Mouse (Mus musculus): ENCODE data around the gene Apbb2. TPM values are rescaled to one million over a fixed set of nuclear protein-coding genes. Genes with fewer than 3 reads are reported as not detected.
"Not testable (repeated sequence)": the region's sequence is repeated elsewhere in the genome, so short reads cannot be mapped to it uniquely, and the experiment has no call there.

The Apbb2 gene
- total RNA-seq, 2 experiments from 2014 or later: 57.3 to 64.0 TPM

DNA sequence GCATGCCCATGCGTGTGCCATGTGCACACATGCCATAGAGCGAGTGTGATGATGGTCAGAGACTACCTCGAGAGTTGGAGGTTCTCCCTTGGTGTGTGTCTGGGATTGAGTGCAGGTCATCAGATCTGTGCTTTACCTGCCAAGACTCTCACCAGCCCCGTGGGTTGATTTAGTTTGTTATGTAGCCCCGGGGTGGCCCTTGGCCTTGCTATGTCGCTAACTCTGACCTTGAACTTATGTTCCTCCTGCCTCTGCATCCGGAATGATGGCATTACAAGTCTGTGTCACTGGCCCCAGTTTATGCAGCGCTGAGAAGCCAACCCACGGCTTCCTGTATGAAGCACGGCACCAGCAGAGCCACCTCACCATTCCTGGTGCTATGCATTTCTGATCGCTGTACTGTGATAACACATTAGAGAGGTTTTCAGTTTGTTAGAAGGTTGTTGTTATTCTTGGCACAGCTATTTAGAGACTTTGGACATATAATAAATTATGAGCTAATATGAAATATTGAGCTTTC lies 324.4 kb downstream of the Apbb2 start:
- no peak for DNase-seq (ENCODE audit: low spot score in 2 of 2)
- intact Hi-C loops (cut with DNase I): no loop called here

DNA sequence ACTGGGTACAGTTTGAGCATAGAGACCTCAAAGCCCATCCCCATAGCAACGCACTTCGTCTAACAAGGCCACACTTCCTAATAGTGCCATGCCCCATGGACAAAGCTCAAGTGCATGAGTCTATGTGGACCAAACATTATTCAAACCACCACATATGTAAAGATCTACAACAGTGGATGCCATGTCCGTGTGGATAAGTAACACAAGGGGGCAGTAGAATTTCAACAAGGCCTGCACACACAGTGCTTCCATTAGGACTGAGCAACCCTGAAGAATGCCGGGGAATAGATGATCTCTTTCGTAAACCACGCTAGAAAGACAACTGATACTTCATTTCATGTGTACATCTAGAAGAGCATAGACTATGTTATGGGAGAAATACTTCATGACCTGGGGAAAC lies 337.8 kb downstream of the Apbb2 start:
- intact Hi-C loops (cut with DNase I): no loop called here
- DNase-seq (ENCODE audit: low spot score in 2 of 2): no peak

DNA sequence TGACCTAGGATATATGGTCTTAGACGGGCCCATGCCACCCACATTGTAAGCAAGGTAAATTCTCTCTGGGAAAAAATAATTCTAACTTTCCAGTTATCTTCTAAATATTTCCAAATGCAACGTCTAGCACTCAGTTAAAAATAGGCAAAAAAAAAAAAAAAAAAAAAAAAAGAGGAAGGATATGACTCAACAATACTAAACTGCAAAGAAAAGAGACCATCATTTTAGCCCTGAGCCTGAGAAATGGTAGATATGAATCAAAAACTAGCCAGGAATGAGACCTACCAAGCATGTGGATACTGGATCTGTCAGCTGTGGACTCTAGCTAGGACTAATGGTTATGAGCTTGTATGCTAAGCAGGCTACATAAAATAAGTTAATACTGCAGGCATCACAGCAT lies 338.9 kb downstream of the Apbb2 start:
- intact Hi-C loops (cut with DNase I): no loop called here
- no peak for DNase-seq (ENCODE audit: low spot score in 2 of 2)

DNA sequence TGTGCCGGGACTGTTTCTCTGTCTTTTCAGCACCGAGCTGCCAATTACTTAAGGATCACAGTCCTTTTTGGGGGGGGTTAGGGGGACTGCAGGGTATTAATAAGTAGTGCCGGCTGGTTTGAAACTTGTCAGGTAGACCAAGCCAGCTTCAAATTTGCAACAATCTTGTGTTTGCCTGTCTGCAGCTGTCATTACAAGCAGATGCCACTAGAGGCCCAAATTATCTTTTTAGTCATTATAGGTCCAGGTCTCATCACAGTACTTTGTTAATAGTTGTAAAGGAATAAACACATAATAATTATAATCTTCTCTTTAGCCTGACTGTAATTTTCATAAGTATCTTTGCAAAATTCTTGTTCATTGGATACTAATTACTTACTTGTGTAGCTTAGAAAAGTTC lies 344.2 kb downstream of the Apbb2 start:
- DNase-seq (ENCODE audit: low spot score in 2 of 2): no peak
- intact Hi-C loops (cut with DNase I): no loop called here

DNA sequence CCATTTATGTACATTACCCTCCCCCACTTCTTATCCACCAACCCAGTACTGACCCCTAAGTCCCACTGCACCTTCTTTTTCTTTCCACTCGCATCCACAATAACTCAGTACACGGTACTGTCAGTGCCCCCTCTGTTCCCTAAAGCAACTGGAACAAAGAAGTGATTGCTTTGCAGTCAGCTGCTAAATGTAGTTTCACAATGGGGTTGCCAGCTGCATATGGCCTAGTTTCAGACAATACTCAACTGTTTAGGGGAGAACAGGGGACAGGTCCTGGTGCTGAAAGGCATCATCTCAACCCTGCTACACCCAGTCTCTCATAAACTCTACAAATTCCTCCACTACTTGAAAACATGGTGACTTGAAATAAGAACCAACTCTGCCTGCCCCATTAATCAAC lies 347.4 kb downstream of the Apbb2 start:
- intact Hi-C loops (cut with DNase I): no loop called here
- no peak for DNase-seq (ENCODE audit: low spot score in 2 of 2)

DNA sequence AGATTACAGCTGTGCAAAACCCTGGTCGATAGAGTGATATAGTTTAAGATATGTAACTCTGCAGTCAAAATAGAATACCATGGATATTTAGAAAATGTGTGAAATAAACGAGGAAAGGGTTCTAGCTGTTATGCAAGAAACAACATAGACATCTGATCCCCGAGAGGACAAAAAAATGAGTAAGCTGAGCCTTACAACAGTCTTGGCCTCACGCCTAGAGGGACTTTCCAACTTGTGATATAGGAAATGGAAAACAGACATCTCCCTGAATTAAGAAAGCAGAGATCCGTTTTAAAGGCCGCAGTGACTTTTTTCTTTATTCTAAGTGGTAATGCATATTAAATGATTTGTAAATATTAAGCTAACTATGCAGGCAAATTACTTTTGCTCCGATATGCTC lies 349.0 kb downstream of the Apbb2 start:
- no peak for DNase-seq (ENCODE audit: low spot score in 2 of 2)
- intact Hi-C loops (cut with DNase I): no loop called here

DNA sequence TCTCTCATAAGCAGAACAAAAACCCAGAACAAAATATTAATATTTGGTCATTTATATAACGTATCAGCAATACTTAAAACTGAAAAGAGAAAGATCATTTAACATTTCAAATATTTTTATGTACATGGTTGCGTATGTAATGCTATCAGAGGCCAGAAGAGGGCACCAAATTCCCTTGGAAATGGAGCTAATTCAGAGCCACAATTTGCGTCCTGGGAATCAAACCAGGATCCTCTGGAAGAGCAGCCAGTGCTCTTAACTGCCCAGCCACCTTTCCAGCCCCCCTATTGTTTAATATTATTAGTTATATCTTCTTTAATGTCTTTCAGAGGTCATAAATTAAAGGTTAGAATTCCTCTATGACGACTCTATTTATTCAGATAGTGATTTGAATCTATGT lies 355.2 kb downstream of the Apbb2 start:
- no peak for DNase-seq (ENCODE audit: low spot score in 2 of 2)

DNA sequence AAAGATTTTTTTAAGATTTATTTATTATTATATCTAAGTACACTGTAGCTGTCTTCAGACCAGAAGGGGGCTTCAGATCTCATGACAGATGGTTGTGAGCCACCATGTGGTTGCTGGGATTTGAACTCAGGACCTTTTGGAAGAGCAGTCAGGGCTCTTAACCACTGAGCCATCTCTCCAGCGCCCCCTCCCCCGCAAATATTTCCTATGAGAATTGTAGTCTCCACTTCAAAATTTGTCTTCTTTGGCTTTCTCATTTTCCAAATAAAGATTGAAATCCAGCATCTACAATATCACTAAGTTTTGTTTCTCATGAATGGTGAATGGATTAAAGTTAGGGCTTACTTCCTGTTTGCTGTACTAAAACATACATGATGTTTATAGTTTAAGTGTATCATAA lies 356.1 kb downstream of the Apbb2 start:
- no peak for DNase-seq (ENCODE audit: low spot score in 2 of 2)
- intact Hi-C loops (cut with DNase I): loop anchor here (5.0 kb wide), 2 partner anchors 65 to 105 kb away; no protein-coding TSS in a partner anchor

More for the DNA sequence above, 355.2 kb downstream of the Apbb2 start:
- intact Hi-C loops (cut with DNase I): loop anchor here (5.0 kb wide), 2 partner anchors 64 to 104 kb away; no protein-coding TSS in a partner anchor

DNA sequence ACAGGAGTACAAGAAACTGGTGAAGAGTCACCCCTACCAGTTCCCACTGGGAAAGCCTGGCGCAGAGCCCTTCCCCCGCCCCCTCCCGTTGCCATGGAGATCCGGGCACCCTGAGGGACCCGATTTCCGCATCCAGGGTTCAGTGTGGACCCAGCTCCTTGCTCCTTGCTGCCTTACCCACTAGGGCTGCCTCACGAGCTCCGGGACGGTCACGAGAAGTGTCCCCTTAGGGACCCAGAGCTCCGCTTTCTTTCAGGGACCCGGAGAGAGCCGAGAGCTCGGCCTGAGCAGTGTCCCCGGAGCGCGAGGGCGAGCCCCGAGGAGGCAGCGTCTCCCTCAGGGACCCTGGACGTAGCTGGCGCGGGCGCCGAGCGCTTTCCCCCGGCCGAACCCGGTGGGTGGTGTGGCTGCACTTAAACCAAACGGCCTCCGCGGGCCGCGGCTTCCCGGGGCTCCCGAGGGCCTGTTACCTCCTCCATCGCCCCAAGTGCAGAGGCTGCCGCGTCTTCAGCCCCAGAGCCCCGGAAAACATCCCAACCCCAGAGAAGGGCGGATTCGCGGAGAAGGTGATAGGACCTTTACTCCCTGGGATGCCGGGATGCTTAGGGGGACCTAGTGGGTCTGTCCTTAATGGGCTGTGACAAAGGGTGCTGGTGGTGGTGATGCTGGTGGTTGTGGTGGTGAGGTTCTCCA lies 358.7 kb downstream of the Apbb2 start, which contains the start of gene Nsun7:
Gene Nsun7, plus strand, starts transcription at position 142 of the 693 bp plus-strand sequence.
- DNase-seq (ENCODE audit: low spot score in 2 of 2): peak; percentile 73 to 79
- intact Hi-C loops (cut with DNase I): loop anchor here (5.0 to 10.0 kb wide), 3 partner anchors 67 to 415 kb away; partner anchors contain the start of gene Uchl1

DNA sequence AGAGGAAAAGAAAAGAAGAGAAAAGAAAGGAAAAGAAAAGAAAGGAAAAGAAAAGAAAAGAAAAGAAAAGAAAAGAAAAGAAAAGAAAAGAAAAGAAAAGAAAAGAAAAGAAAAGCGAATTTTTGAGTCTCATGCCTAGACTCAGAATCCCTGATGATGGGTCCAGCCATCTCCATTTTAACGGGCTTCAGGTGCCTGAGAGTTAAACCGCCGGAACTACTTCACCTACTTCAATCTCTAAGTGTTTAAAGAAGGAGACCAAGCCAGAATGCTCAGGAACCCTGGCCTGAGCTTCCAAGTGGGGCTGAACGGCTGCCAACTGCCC lies 359.2 kb downstream of the Apbb2 start:
- not testable (repeated sequence) for DNase-seq (ENCODE audit: low spot score in 2 of 2)
- intact Hi-C loops (cut with DNase I): loop anchor here (10.0 kb wide), 1 partner anchor 415 kb away; the partner anchor contains the start of gene Uchl1

DNA sequence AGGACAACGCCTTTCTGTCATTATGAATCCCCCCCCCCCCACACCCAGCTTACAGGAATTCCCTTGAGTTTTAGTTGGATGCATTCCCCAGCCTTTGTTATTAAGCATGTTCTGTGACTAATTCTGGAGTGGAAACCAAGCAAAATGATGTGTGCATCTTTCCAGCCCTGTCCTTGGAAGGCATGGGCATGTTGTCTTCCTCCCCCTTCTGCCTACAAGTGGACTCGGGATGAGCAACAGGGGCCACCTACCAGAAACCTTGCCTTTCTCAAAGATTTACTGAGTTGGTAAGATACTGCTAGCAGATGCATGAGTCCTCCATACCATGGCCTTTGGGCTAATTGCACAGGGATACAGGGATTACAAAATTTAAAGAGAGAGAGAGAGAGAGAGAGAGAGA lies 359.6 kb downstream of the Apbb2 start:
- intact Hi-C loops (cut with DNase I): loop anchor here (10.0 kb wide), 1 partner anchor 416 kb away; the partner anchor contains the start of gene Uchl1
- DNase-seq (ENCODE audit: low spot score in 2 of 2): no peak

DNA sequence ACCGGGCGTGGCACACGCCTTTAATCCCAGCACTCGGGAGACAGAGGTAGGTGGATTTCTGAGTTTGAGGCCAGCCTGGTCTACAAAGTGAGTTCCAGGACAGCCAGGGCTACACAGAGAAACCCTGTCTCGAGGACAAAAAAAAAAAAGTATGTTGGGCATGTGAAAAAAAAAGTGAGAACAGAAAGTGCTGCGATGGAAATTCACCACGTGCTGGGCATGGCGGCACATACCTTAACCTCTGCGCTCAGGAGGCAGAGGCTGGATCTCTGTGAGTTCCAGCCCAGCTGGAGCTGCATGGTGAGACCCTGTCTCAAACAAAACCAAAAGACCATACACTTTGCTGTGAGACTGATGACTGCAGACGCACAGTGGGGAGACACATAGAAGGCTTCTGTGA lies 363.5 kb downstream of the Apbb2 start:
- DNase-seq (ENCODE audit: low spot score in 2 of 2): no peak
- intact Hi-C loops (cut with DNase I): loop anchor here (10.0 kb wide), 1 partner anchor 420 kb away; the partner anchor contains the start of gene Uchl1

DNA sequence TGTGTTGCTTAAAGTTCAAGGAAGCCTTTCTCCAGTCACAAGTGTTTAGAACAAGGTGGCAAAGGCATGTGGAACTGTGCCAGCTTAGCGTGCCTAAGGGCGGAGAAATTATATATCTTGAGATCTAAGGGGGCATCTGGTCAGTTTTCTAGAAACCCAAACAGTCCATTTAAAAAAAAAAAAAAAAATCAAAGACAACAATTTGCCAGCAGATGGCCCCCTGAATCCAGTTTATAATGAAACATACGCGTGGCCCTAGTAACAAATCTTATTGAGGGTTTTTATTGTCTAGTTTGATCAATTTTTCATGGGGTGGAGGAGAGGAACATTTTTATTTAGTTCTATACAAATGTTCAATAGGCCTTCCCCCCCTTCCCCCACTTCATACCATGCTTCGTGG lies 365.4 kb downstream of the Apbb2 start:
- intact Hi-C loops (cut with DNase I): loop anchor here (10.0 kb wide), 1 partner anchor 422 kb away; the partner anchor contains the start of gene Uchl1
- no peak for DNase-seq (ENCODE audit: low spot score in 2 of 2)

Other genes with a start within 250 kb of the Apbb2 start
- gene Uchl1, start 57.3 kb upstream of the Apbb2 start, total RNA-seq (2021): 100 to 1,000 TPM; 889 to 972 TPM
- gene Limch1, start 127.0 kb upstream of the Apbb2 start, total RNA-seq (2021): 100 to 1,000 TPM; 100 to 131 TPM